Mouse (Mus musculus) kidney, adult 2 months (tissue): ENCODE results near the gene Mtch1.

Experiments used
- CTCF ChIP-seq: fragments of 200-500 bp; conservative IDR thresholded peaks from 2 replicates; pipeline ENCODE4 v1.5.1; 2011; ENCODE audit warnings: low read depth, mild to moderate bottlenecking, control low read depth, low read length, moderate library complexity, mixed read lengths; ENCODE audit not compliant: insufficient read depth, insufficient read length
- POLR2A ChIP-seq: fragments of 200-500 bp; IDR thresholded peaks from one replicate; pipeline ENCODE4 v1.6.1; 2011; ENCODE audit warnings: low read depth, low read length, control low read depth

DNA sequence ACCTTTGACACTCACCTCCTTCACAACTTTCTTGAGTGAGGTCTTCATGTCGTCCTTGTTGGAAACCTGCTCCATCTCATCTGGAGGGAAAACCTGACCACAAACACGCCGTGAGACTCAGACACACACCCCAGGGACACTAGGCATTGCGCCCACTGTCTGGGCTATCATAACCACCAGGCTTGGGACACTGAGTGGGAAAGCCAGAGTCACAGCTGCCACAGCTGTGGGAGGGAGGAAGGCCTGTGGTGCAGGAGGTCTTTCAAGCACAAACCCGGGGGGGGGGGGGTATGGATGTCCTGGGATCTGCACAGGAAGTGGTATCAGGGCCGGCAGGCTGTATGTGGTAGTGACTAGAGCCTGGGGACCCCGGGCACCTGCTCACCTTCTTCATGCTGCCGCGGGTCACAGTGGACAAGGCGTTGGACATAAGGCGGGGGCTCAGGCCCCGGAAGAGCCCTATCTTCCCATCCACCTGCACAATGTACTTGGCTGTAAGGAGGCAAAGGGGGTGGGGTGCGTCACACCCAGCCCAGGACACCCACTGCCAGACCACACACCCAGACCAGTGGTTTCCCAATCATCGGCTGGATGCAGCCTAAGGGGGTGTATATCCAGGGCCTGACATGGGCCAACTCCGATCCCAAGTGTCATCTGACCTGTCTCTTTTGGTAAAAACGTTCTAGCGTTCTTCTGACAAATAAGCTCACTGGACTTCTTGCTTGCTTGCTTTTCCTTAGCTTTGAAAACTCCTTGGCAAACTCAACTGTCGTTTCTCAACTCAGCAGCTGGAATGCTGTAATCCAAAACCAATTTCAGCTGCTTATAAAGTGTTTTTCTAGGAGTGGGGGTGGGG is 7.1 kb downstream of the Mtch1 start:
- no peak for TF ChIP-seq CTCF
- no peak for TF ChIP-seq POLR2A
